Mouse (Mus musculus): ENCODE data around the gene Yipf6. TPM values are rescaled to one million over a fixed set of nuclear protein-coding genes. Genes with fewer than 3 reads are reported as not detected.

The Yipf6 gene
- total and polyA plus RNA-seq, 3 experiments: 19.0 to 20.2 TPM; not detected in 1

DNA sequence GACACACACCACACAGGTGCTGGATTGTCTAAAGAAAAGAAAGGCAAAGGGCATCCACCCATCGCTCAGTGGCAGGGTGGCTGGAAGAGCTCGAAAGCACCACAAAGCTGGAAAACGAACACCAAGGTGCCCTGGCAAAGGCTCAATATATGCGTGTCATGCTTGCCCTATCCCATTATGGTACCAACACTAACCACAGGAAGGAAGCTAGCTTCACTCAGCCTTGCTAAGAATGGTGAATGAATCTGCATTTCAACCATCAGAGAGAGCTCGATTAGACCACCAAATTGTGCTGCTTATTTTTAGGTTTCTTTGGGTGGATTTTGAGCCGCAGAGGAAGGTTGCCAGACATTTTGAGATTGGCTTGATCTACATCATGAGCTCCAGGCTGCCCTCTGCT lies 31.9 kb upstream of the Yipf6 start:
- Histone ChIP-seq H3K9ac (ENCODE audit: control insufficient read depth, low read depth, low read length, poor library complexity, severe bottlenecking) (no peak overlapping the region), H3K4me1 (ENCODE audit: control insufficient read depth in 1 of 2, insufficient read depth in 2 of 2, low read length in 2 of 2) (no peaks in the 10 kb centered on the region), H3K4me3 (ENCODE audit: control insufficient read depth in 1 of 2, insufficient read depth in 1 of 2, low read depth in 2 of 2, low read length in 2 of 2) (no peak overlapping the region), H3K79me2 (ENCODE audit: control insufficient read depth, insufficient read depth, low read length, poor library complexity) (no peaks in the 10 kb centered on the region), H3K9me3 (replicated peaks; ENCODE audit: insufficient read depth, low read length) (no peaks in the 10 kb centered on the region), H3K27me3 (ENCODE audit: control insufficient read depth in 1 of 2, insufficient read depth in 2 of 2, low read length in 2 of 2) (no peaks in the 10 kb centered on the region), H3K36me3 (ENCODE audit: control insufficient read depth in 1 of 2, insufficient read depth in 2 of 2, low read length in 2 of 2) (no peaks in the 10 kb centered on the region), H3K27ac (ENCODE audit: control insufficient read depth, low read depth, low read length) (no peak overlapping the region)
- TF ChIP-seq MXI1 (IDR thresholded peaks at IDR 0.05; ENCODE audit: low read depth, low read length): no peak
- no peak for TF ChIP-seq ZKSCAN1 (IDR thresholded peaks at IDR 0.05; ENCODE audit: low read depth, low read length)
- TF ChIP-seq TAL1 (IDR thresholded peaks at IDR 0.05; ENCODE audit: low read length): no peak
- no peak for TF ChIP-seq GATA1 (IDR thresholded peaks at IDR 0.05; ENCODE audit: low read depth, low read length)
- no peak for TF ChIP-seq MYC (IDR thresholded peaks at IDR 0.05; ENCODE audit: low read depth, low read length)
- TF ChIP-seq MAFK (IDR thresholded peaks at IDR 0.05; ENCODE audit: borderline replicate concordance, low read depth, low read length): no peak
- no peak for TF ChIP-seq JUND (IDR thresholded peaks at IDR 0.05; ENCODE audit: low read depth, low read length)
- TF ChIP-seq RAD21 (IDR thresholded peaks at IDR 0.05; ENCODE audit: low read depth, low read length): no peak
- no peak for TF ChIP-seq NELFE (IDR thresholded peaks at IDR 0.05; ENCODE audit: low read depth, low read length)
- TF ChIP-seq MEF2A (IDR thresholded peaks at IDR 0.05; ENCODE audit: extremely low read depth, insufficient replicate concordance, low read depth, low read length, poor library complexity, severe bottlenecking): no peak
- TF ChIP-seq RCOR1 (IDR thresholded peaks at IDR 0.05; ENCODE audit: low read depth, low read length): no peak
- TF ChIP-seq TBP (IDR thresholded peaks at IDR 0.05; ENCODE audit: low read depth, low read length): no peak
- no peak for TF ChIP-seq MAX (IDR thresholded peaks at IDR 0.05; ENCODE audit: low read length)
- no peak for TF ChIP-seq SMC3 (IDR thresholded peaks at IDR 0.05; ENCODE audit: low read depth, low read length)
- no peak for TF ChIP-seq E2F4 (IDR thresholded peaks at IDR 0.05; ENCODE audit: borderline replicate concordance, low read depth, low read length)
- no peak for DNase-seq (ENCODE audit: low read depth, low spot score)

- Histone ChIP-seq H3K4me3 (ENCODE audit: control insufficient read depth in 1 of 2, insufficient read depth in 1 of 2, low read depth in 2 of 2, low read length in 2 of 2) (no peak overlapping the region), H3K4me1 (ENCODE audit: control insufficient read depth in 1 of 2, insufficient read depth in 2 of 2, low read length in 2 of 2) (no peaks in the 10 kb centered on the region), H3K36me3 (ENCODE audit: control insufficient read depth in 1 of 2, insufficient read depth in 2 of 2, low read length in 2 of 2) (no peaks in the 10 kb centered on the region), H3K9me3 (replicated peaks; ENCODE audit: insufficient read depth, low read length) (no peaks in the 10 kb centered on the region), H3K9ac (ENCODE audit: control insufficient read depth, low read depth, low read length, poor library complexity, severe bottlenecking) (no peak overlapping the region), H3K79me2 (ENCODE audit: control insufficient read depth, insufficient read depth, low read length, poor library complexity) (no peaks in the 10 kb centered on the region), H3K27ac (ENCODE audit: control insufficient read depth, low read depth, low read length) (no peak overlapping the region), H3K27me3 (ENCODE audit: control insufficient read depth in 1 of 2, insufficient read depth in 2 of 2, low read length in 2 of 2) (no peaks in the 10 kb centered on the region)
- TF ChIP-seq ZC3H11A (IDR thresholded peaks at IDR 0.05; ENCODE audit: low read depth, low read length): no peak
- no peak for TF ChIP-seq POLR2AphosphoS2 (IDR thresholded peaks at IDR 0.05; ENCODE audit: low read length)
- no peak for TF ChIP-seq SIN3A (IDR thresholded peaks at IDR 0.05; ENCODE audit: low read length)
- no peak for TF ChIP-seq CHD1 (IDR thresholded peaks at IDR 0.05; ENCODE audit: low read depth, low read length)
- TF ChIP-seq MYB (IDR thresholded peaks at IDR 0.05; ENCODE audit: low read depth, low read length): no peak
- TF ChIP-seq MAZ (IDR thresholded peaks at IDR 0.05; ENCODE audit: low read depth, low read length): no peak
- no peak for TF ChIP-seq TCF12 (IDR thresholded peaks at IDR 0.05; ENCODE audit: low read depth, low read length)
- TF ChIP-seq SMC3 (IDR thresholded peaks at IDR 0.05; ENCODE audit: low read depth, low read length): no peak
- TF ChIP-seq RCOR1 (IDR thresholded peaks at IDR 0.05; ENCODE audit: low read depth, low read length): no peak
- TF ChIP-seq NELFE (IDR thresholded peaks at IDR 0.05; ENCODE audit: low read depth, low read length): no peak
- TF ChIP-seq E2F4 (IDR thresholded peaks at IDR 0.05; ENCODE audit: borderline replicate concordance, low read depth, low read length): no peak
- TF ChIP-seq UBTF (IDR thresholded peaks at IDR 0.05; ENCODE audit: borderline replicate concordance, insufficient read depth, low read depth, low read length): no peak
- TF ChIP-seq CHD2 (IDR thresholded peaks at IDR 0.05; ENCODE audit: low read length): no peak
- DNase-seq (ENCODE audit: low read depth, low spot score): no peak
Observed at GRCm38 (mm10) chrX:98908910-98909309, 27.2 kb upstream of the Yipf6 start.

All from MEL (cell line).